Mouse (Mus musculus) stomach, postnatal 0 days (tissue): ENCODE data around the gene Kmo. TPM values are rescaled to one million over a fixed set of nuclear protein-coding genes. Genes with fewer than 3 reads are reported as not detected.

Experiments used
- ATAC-seq: fragments of 200-750 bp; cut with Nextera tagmentation; 2 replicates; pipeline ENCODE4 v1.8.0; 2017; ENCODE audit not compliant: low FRiP score, low TSS enrichment
- DNase-seq: peaks from one replicate; pipeline ENCODE4 v3.0.0-alpha.2; 2016; ENCODE audit warnings: low spot score
- H3K27ac ChIP-seq: fragments of 300-500 bp; sonication (generic); replicated peaks from 2 replicates; pipeline ENCODE4 v1.5.1; 2014; ENCODE audit warnings: mild to moderate bottlenecking, control low read depth
- H3K27me3 ChIP-seq: fragments of 300-500 bp; sonication (generic); 2 replicates; pipeline ENCODE4 v1.6.1; 2014; ENCODE audit warnings: low read length; ENCODE audit not compliant: control insufficient read depth, insufficient read depth
- H3K36me3 ChIP-seq: fragments of 300-500 bp; sonication (generic); 2 replicates; pipeline ENCODE4 v1.6.1; 2014; ENCODE audit warnings: low read length, mixed read lengths; ENCODE audit not compliant: control insufficient read depth, insufficient read depth
- H3K4me1 ChIP-seq: fragments of 300-500 bp; sonication (generic); replicated peaks from 2 replicates; pipeline ENCODE4 v1.6.1; 2014; ENCODE audit warnings: antibody characterized with exemption; ENCODE audit not compliant: control insufficient read depth, insufficient read depth
- H3K4me2 ChIP-seq: fragments of 300-500 bp; sonication (generic); replicated peaks from 2 replicates; pipeline ENCODE4 v1.6.1; 2014; ENCODE audit warnings: low read depth, mild to moderate bottlenecking, control low read depth, moderate library complexity
- H3K4me3 ChIP-seq: fragments of 300-500 bp; sonication (generic); 2 replicates; pipeline ENCODE4 v1.5.1; 2014; ENCODE audit warnings: low read depth, low read length, control low read depth
- H3K9ac ChIP-seq: fragments of 300-500 bp; sonication (generic); 2 replicates; pipeline ENCODE4 v1.6.1; 2014; ENCODE audit warnings: mild to moderate bottlenecking, low read length, control low read depth, mixed read lengths
- H3K9me3 ChIP-seq: fragments of 300-500 bp; sonication (generic); 2 replicates; pipeline ENCODE4 v1.6.1; 2016; ENCODE audit warnings: low read length; ENCODE audit not compliant: control insufficient read depth
- CTCF ChIP-seq: IDR thresholded peaks from 2 replicates; pipeline ENCODE4 v1.5.1; 2016; ENCODE audit warnings: antibody characterized with exemption, low read depth, mild to moderate bottlenecking, moderate library complexity
- EP300 ChIP-seq: optimal IDR thresholded peaks from 2 replicates; pipeline ENCODE3; 2016; ENCODE audit warnings: antibody characterized with exemption
- polyA plus RNA-seq: library from polyadenylated mRNA; unstranded; fragments of >200 nt; fragmentation: Nextera tagmentation; extraction: Ambion mirVana; gene quantifications from 2 replicates; pipeline ENCODE4 v1.2.1, GENCODE M21; 2015

Gene Kmo
- polyA plus RNA-seq, 1 experiment from 2014 or later, result 0.15 TPM

- no peak for TF ChIP-seq EP300
- TF ChIP-seq CTCF, result no peak
- DNase-seq (no peak), ATAC-seq (no peak)
- no peak overlapping the region for H3K4me2 ChIP-seq
- H3K27ac ChIP-seq, result no peak overlapping the region
- no peak overlapping the region for H3K4me3 ChIP-seq
- no peaks in the 10 kb centered on the region for H3K27me3 ChIP-seq
- no peaks in the 10 kb centered on the region for H3K4me1 ChIP-seq
- no peaks in the 10 kb centered on the region for H3K9me3 ChIP-seq
- H3K9ac ChIP-seq, result no peak overlapping the region
- H3K36me3 ChIP-seq, result no peaks in the 10 kb centered on the region
Observed at GRCm38 (mm10) chr1:175708013-175708412, 87.8 kb downstream of the Kmo start.

Other genes with a start within 250 kb of the Kmo start
- gene Rgs7, start 127.9 kb upstream of the Kmo start, polyA plus RNA-seq, result 0.96 and 1.2 TPM in 2 replicates
- gene Fh1, start 5.3 kb downstream of the Kmo start, polyA plus RNA-seq, result 98.3 and 103 TPM in 2 replicates
- gene Opn3, start 72.4 kb downstream of the Kmo start, polyA plus RNA-seq, result 2.4 and 3.3 TPM in 2 replicates
- 1.0 and 1.5 TPM in 2 replicates for gene Chml, start 72.5 kb downstream of the Kmo start, polyA plus RNA-seq
- gene Wdr64, start 78.2 kb downstream of the Kmo start, polyA plus RNA-seq, result not detected in 2 replicates